Mouse (Mus musculus) granulocyte monocyte progenitor cell, adult 5-6 weeks (primary cell): ENCODE results near the gene Fh1. TPM values are rescaled to one million over a fixed set of nuclear protein-coding genes. Genes with fewer than 3 reads are reported as not detected.
A peak's percentile ranks its signal among the peaks of the same experiment; 100 is the strongest.

ENCODE experiments used
- ATAC-seq: replicated peaks from 2 replicates; pipeline ENCODE4 v1.8.0; 2016; ENCODE audit warnings: mild to moderate bottlenecking, moderate TSS enrichment, inconsistent platforms; ENCODE audit not compliant: poor library complexity, severe bottlenecking
- total RNA-seq, 2 experiments: library from RNA; stranded (forward) in 1 of 2; stranded (reverse) in 1 of 2; fragments of 200-712, 200-1000 nt in 1 of 2; fragments of >200 nt in 1 of 2; fragmentation: Nextera tagmentation in 1 of 2; gene quantifications; 2 replicates each; pipeline ENCODE4 v1.2.3; 2014 to 2017

Gene Fh1
- total RNA-seq (2014; fragmentation: Nextera tagmentation) (89.5 and 119 TPM in 2 replicates), total RNA-seq (2017) (154 and 156 TPM in 2 replicates)

DNA sequence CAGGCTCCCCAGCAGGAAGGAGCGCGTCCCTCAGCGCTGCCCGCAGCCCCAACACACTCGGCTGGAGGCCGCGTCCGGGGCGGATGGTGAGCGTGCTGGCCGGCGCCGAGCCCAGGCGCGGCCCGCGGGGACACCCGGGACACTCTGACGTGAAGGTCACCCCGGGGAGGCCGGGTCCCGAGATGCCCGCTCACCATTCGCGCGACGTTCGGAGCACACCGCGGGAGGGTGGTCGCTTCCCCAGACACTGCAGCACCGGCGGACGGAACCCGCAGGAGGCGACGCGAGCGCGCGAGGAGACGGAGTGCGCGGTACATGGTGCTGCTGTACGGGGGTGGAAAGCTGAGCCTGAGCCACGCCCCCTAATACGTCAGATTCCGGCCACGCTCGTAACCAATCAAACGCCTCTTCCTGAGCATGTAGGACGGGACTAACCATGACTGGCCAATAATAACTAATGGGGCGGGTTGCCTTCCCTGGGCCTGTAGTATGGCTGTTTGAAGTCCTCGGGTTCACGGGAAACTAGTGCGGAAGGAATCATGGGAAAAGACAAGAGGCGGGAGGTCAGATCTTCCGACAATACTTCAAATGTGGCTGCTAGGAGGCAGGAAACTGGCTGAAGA is at the start of gene Fh1:
Gene Fh1 (minus strand): TSS at position 379 of the 623 bp plus-strand sequence.
- ATAC-seq = peak; percentile 91

DNA sequence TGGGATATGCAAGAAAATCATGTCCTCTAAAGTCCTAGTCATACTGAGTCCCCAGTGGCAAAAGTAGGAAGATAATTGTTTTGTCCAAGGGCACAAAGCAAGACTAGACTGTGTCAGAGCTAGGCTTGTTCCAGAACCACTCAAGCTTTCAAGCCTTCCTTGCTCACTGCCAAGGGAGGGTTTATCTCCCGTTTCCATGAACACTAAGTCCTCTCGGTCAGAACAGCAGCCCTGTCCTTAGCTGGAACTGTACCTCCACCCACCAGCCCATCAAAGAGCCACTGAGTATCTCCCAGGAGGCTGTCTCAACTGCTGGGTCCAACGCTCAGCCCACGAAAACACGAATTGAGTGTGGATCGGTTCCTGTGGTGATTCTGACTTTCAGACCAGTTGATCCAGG is 49.7 kb upstream of the Fh1 start:
- no peak for ATAC-seq

GRCm38 (mm10) chr1:175673563-175674325 is 48.3 kb upstream of the Fh1 start:
- no peak for ATAC-seq

DNA sequence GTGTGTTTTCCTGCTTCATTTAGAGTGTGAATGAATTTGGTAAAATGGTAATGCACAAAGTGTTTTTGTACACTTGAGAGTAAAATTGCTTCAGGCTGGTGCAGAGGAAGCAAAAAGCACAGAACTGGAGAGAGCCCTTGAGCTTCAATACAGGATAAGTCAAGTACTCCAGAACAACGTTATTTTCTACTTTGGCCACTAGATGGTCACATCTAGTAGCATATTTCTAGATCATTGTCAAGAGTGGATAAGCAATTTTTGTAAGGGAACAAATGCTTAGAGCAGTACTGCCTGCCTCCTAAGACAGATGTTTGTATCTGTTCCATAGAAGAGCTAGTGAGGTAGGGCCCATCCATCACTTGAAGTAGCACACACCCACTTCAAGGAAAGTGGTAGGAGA is 46.2 kb upstream of the Fh1 start:
- 0 out of 2 replicates have a peak, but pooled peaks have one; percentile 16 for ATAC-seq

GRCm38 (mm10) chr1:175670042-175670441 is 44.6 kb upstream of the Fh1 start:
- ATAC-seq = no peak

- ATAC-seq = no peak
Observed at GRCm38 (mm10) chr1:175669456-175669855, 44.0 kb upstream of the Fh1 start.

DNA sequence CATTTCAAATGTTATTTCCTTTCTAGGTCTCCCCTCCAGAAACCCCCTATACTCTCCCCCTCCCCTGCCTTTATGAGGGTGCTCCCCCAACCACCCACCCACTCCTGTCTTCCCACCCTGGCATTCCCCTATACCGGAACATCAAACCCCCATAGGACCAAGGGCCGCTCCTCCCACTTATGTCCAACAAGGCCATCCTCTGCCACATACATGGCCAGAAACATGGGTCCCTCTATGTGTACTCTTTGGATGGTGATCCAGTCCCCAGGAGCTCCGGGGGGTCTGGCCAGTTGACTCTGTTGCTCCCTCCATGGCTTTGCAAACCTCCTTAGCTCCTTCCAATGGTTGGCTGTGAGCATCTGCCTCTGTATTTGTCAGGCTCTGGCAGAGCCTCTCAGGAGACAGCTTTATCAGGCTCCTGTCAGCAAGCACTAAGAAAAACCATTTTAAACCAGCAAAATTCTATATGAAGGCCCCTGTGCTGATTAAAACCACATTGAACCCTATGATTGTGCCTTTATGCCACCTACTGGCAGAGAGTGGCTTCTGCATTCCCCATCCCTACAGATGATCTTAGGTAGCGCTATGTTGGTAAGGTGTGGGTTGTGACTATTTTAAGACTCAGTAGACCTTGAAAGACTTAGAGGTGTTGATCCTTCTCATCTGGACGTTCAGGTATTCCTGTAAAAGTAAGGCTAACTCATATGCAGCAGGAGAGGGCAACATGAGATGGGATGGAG is 43.4 kb upstream of the Fh1 start:
- peak; percentile 95 for ATAC-seq

- peak; percentile 92 for ATAC-seq
Observed at GRCm38 (mm10) chr1:175659900-175660299, 34.5 kb upstream of the Fh1 start.

DNA sequence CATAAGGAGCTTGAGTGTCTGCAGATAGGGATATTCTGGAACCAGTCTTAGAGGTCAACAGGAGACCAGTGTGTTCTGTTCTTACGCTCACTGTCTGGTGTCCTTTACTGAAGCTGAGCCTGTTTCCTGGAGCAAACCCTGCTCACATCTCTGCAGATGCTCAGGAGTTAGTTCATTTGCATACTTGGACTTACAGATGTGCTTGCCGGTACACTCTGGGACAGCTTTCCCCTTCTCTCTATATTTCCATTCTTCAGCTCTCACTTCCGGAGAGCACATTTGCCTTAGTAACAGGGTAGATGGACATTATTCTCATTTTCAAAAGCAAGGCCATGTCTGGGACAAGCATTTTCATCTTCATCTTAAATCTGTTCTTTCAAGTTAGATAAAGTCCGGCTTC is 23.2 kb upstream of the Fh1 start:
- no peak for ATAC-seq

DNA sequence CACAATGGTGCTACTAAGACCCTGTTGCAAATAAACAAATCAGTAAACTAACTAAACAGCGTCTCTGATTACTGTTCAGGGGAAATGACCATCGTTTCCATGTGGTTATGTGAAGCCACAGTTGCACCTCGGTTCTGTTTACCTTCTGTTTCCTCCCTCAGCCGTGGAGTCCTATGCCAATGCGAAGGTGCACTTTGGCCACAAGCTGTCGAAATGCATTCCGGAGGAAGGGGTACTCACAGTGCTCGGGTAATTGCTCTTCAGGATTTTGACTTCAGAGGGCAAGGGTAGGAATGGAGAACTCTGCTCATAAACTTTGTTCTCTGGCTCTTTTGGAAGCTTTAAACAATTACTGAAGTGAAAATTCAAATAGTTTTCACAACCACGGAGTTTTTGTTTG is 21.5 kb upstream of the Fh1 start:
- peak; percentile 70 for ATAC-seq

GRCm38 (mm10) chr1:175643496-175644265 is 18.2 kb upstream of the Fh1 start:
- peak; percentile 36 for ATAC-seq

- peak; percentile 62 for ATAC-seq
Observed at GRCm38 (mm10) chr1:175640435-175641150, 15.2 kb upstream of the Fh1 start.

DNA sequence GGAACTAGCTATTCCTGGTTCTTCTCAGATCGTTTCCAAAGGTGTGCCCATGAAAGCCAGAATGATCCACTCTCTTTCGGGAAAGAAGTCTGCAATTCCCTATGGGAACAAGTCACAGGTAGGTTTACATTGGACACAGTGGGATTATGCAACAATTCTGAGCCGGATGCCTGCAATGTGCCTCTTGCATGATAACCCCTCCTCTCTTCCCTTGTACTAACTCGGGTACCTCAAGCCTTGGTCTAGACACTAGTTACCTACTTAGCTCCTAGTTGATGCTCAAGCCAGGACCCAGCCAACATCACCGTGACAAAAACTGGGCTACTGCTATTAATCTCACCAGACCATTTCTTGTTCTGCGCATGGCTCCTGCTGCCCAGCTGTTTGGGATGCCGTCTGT is 13.6 kb upstream of the Fh1 start:
- ATAC-seq = no peak

DNA sequence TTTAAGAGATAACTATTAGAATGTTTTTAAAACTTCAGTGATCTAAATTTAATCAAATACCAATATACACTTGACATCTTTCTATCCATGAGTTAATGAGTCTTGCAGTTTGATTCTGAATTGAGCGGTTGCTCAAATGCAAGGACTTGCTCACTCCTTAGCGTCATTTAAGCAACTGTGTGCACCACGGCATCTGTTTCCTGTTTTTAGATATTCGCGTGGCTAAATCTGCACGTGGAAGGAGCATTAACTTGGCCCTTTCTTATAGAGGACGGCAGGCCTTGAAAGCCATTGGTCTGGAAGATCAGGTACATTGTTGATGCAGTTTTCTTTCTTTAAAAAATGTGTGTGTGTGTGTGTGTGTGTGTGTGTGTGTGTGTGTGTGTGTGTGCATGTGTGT is 12.2 kb upstream of the Fh1 start:
- peak; percentile 54 for ATAC-seq

DNA sequence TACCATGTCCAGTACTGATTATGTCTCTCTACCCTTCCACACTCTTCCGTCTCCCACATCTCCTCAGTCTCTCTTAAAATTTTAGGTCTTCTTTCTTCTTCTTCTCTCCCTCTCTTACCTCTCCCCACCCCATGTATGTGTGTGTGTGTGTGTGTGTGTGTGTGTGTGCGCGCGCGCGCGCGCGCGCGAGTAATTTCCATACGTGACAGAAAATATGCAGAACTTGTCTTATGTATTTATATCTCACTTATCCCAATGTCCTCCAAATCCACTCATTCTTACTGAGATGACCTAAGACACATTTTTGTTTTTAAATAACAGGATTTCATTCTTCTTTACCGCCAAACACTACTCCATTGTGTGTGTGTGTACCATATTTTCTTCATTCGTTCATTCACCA is 7.0 kb upstream of the Fh1 start:
- no peak for ATAC-seq

DNA sequence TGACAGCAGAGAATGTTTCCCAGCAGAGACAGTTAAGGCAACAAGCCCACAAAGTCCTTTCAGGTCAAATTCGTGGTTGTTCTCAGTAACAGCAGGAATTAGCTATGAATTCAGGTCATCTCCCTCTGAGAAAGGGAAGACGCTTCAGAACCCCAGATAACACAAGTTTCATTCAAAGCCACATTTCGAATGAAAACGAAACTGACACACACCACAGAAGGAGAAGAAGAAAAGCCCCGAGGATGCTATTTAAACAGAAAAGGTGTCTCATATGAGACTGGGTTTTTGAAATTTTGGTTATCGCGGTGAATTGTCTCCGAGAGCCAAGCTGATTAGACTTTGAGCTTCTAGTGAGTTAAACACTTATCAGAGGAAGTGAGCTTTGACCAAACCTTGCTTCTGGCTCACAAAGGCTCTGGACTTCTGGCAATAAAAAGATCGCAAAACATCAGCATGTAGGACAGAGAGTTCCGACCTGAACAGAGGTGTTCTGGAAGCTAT is 6.3 kb upstream of the Fh1 start:
- ATAC-seq = peak; percentile 85

GRCm38 (mm10) chr1:175631080-175631479 is 5.6 kb upstream of the Fh1 start:
- no peak for ATAC-seq

DNA sequence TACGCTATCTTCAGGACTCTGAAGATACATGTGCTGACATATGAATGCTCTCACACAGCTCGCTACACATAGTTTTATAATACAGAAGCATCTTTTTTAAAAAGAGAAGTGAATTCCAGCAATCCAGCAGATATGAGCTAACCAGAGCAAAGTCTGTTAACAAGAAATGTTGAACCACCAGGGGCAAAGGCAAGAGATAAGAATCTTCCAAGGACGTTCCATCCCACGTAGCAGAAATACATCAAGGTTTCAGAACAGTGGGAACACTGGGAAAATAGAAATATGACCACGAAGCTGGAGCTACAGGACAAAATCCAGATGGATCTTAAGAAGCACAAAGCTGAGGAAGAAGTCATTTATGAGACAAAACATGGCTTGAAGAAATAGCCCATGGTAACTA is 4.9 kb upstream of the Fh1 start:
- no peak for ATAC-seq

GRCm38 (mm10) chr1:175629248-175629647 is 3.8 kb upstream of the Fh1 start:
- no peak for ATAC-seq
